Mouse (Mus musculus): ENCODE results near the gene Pdzd8.

Gene Pdzd8

GRCm38 (mm10) chr19:59345658-59346283 is at the start of gene Pdzd8:
Pdzd8 (minus strand) TSS chr19:59345780.
- peak; percentile 95 for DNase-seq

DNA sequence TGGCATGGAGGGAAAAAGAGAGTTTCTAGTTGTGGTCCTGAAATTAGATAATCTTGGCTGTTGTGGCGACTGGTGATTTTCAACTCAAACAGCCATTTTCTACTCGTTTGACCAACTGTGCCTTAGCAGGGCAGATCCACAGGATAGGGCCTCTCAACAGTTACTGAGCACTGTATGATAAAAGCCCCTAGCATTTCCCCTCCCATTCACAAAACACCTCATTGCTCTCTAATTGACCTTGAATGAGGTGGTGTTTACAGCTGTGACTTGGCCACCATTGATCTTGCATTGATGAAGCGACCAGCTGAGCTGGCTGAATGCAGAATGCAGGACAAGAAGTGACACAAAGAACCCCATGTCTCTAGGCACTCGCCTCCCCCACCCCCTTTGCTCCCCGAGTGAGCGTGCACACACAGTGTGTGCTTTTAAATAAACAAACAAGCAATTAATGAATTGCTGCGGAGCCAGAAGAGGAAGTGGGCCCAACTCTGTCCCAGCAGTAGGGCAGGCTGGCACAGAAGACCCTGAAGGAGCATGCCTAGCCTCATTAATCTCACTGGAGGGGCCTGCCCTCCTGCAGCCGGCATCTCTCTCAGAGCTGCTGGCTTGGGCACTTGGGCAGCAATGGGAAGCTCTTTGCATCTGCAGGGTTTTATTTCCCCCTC is 48.3 kb upstream of the Pdzd8 start:
- no peak for DNase-seq

DNA sequence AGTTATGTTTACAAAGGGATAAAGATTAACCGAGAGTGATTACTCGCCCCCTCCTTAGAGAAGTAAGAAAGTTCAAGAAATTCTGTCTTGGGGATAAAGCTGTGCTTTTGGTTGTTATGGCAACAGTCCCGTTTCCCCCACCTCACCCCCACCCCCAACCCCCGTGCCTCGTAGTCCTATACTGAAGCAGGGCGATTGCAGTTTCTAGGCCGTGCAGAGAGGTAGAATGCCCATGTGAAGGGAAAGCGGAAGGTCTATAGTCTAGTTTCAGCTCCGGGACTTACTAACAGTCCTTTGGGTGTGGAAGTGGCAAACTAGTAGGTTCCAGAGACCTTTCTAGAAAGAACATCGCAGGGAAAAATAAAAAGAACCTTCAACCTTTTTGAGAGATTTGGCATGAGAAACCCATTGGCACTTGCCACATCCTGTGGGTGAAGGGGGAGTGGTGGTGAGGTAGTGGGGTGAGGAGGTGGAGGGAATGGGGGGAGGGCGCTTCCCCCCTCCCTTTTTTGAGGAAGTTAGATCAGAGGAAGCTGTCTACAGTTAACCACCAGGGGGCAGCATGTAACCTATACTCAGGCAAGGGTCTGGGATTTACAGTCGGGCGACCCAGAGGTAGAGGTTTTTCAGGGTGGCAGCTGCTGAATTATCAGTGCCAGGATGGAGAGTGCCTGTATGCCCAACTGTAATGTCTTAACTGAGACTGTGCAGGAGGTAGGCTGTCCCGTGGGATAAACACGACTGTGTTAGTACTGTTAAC is 43.4 kb upstream of the Pdzd8 start:
- peak; percentile 79 for DNase-seq

DNA sequence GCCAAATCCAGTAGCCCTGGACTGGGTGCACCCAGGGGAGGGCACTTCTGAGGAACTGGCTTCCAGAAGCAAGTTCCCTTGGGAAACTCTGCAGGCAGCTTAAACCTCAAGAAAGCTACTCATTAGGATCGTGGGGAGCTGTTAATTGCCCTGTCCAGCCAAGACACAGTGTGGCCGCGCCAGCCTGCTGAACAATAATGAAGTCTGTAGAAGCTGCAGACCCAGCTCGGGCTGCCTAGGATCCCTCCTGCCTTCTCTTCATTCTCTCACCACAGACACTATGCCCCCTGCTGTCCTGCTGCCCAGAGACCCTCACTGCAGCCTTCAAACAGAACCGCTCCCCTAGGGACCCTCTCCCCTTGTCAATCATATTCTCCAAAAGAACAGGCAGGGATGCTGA is 42.8 kb upstream of the Pdzd8 start:
- no peak for DNase-seq

GRCm38 (mm10) chr19:59387178-59387577 is 41.6 kb upstream of the Pdzd8 start:
- peak; percentile 56 for DNase-seq

- DNase-seq: no peak
Measured at GRCm38 (mm10) chr19:59384582-59385495, 39.3 kb upstream of the Pdzd8 start.

DNA sequence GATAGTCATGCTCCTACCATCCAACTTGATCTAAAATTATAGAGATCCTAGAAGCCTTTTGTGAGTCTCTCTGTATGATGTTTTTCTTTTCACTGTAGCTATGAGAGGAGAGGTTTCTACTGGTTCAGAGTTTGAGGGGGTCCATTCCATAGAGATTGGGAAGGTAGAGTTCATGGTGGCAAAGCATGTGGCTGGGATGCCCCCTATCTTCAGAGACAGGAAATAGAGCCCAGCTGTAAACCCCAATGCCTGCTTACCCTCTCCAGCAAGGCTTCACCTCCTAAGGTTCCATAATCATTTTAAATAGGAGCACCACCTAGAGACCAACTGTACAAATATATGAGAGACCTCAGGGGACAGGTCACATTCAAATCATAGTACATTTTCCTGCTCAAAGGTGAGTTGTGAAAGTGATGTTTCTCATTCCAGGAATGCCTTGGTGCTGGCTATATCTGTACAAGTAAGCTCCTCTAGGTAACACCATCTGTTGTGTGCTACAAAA is 36.9 kb upstream of the Pdzd8 start:
- DNase-seq: no peak

- DNase-seq: peak; percentile 20
Measured at GRCm38 (mm10) chr19:59379995-59380394, 34.4 kb upstream of the Pdzd8 start.

DNA sequence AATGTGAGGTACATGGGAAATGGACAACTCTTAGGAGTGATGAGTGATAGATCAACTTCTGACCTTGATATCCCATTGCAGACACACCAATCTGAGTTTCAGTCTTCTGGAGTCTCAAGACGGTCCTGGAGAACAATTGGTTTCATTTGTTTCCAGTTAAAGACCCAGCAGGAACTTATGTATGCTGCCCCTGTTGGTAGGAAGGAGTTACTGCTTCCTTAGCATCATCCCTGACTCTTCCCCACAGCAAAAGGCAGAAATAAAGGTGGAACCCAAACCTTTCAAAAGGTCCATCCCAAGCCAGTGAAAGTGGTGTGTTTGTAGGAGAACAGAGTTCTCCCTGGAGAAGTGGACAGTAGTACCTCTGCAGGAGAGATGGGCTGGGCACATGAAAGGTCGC is 30.9 kb upstream of the Pdzd8 start:
- DNase-seq: no peak

DNA sequence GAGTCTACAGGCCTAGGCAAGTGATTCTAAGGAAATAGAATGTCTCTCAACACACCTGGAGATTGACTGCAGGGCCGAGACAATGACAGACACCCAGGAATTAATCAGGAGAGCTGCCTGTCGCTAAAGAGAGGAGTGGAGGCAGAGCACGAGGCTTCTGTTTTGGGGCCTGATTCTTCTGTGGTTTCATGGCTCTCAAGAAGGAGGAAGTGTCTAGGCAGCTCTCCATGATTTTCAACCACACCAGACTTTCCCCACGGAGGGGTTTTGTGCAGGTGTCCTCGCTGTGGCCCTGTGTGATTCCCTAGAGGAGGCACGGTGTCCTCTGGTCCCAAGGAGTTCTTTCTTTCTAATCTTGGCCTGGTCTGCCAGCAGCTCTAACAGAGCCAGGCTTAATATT is 29.4 kb upstream of the Pdzd8 start:
- no peak for DNase-seq

- DNase-seq: no peak
Measured at GRCm38 (mm10) chr19:59372928-59373327, 27.3 kb upstream of the Pdzd8 start.

GRCm38 (mm10) chr19:59371016-59371415 is 25.4 kb upstream of the Pdzd8 start:
- DNase-seq: no peak

- no peak for DNase-seq
Measured at GRCm38 (mm10) chr19:59367892-59368291, 22.3 kb upstream of the Pdzd8 start.

DNA sequence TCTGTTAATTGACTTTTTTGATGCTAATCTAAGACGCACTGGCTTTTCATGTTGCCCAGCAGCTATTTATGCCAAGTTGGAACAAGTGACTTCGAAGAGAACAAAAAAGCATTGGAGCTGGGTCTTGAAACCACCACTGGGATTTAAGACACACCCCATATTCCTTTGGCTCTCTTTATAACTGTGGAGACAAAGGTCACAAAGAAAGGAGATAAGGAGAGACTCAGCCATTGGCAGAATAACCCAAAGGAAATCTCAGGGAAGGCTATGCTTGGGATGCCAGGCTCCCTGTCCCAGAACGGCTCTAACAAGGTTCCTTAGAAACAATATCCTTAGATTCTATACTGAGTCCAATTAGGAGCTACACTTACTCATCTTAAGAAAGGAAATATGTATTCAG is 21.1 kb upstream of the Pdzd8 start:
- DNase-seq: no peak

- DNase-seq: no peak
Measured at GRCm38 (mm10) chr19:59363666-59364065, 18.1 kb upstream of the Pdzd8 start.

DNA sequence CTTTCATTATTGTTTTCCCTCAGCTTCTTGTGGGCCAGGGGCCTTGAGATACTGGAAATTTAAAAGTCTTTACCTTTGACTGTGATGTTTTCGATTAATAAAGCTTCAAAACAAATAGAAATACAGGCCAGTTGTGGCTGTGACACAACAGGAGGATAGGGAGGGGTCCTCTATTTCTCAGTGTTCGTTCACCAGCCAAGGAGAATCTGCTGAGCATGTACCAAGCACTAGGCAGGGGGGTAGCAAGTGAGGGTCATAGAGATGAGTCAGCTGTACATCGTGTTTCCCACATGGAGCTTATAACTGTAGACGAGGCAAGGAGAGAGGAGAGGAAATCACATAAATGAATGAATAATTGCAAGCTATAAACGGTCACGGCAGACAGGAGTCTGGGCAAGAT is 17.1 kb upstream of the Pdzd8 start:
- no peak for DNase-seq

DNA sequence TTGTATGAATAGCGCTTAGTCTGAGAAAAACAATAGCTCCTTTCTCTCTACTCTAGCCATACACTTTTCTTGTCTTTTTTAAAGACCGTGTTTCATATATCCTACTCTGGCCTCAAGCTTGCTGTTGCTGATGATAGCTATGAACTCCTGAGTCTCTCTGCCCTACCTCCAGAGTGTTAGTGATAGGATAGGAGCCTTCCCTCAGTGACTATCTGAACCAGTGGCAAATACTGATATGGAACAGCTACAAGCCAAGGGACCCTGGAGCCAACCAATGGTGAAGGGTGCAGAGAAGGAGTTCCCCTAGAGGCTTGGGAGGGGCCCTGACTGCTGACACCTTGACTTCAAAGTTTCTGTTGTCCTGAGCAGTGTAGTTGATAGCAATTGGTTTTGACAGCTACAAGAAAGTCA is 14.9 kb upstream of the Pdzd8 start:
- DNase-seq: no peak

GRCm38 (mm10) chr19:59359202-59359601 is 13.6 kb upstream of the Pdzd8 start:
- no peak for DNase-seq

DNA sequence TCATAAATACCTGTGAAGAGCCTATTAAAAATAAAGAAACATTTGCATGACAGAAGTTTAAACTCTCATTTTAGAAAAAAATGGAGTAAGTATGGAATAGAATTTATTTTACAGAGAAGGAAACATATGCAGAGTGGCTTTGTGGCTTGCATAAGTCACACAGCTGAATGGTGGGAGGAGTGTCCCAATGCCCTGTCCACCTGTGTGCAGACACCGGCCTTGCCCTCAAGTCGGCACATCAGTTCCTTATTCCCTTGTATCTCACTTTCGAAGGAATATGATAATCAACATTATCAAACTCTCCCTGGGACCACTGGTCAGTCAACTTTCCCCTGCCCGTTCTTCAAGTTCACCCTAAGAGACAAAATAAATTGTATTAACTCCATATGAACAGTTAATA is 12.3 kb upstream of the Pdzd8 start:
- no peak for DNase-seq

GRCm38 (mm10) chr19:59356843-59357595 is 11.4 kb upstream of the Pdzd8 start:
- DNase-seq: no peak

- DNase-seq: no peak
Measured at GRCm38 (mm10) chr19:59356388-59356787, 10.8 kb upstream of the Pdzd8 start.

DNA sequence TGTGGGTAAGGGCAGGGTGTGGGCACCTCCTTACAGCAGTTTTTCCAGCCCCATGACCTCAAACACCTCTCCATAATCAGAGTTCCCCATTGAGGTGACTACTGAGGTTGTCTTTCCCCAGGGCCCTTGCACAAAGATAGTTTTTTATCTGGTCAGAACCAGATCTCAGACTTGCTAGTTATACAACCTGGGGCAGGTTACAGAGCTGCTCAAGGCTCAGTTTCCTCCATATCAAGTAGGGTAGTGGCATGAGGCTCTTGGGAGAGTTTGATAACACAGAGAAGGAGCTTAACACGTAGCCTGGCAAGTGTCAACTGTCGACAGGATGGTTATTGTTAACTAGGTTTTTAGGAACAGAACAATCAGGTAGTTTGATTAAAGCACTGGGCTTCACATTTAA is 9.3 kb upstream of the Pdzd8 start:
- DNase-seq: no peak

All from kidney, postnatal 10 days (tissue).